Mouse (Mus musculus) stomach, postnatal 0 days (tissue): ENCODE results near the gene Wdr74. TPM values are rescaled to one million over a fixed set of nuclear protein-coding genes. Genes with fewer than 3 reads are reported as not detected.
A peak's percentile ranks its signal among the peaks of the same experiment; 100 is the strongest.

Experiments
- ATAC-seq: fragments of 200-750 bp; cut with Nextera tagmentation; 2 replicates; pipeline ENCODE4 v1.8.0; 2017; ENCODE audit not compliant: low FRiP score, low TSS enrichment
- DNase-seq: peaks from one replicate; pipeline ENCODE4 v3.0.0-alpha.2; 2016; ENCODE audit warnings: low spot score
- H3K27ac ChIP-seq: fragments of 300-500 bp; sonication (generic); replicated peaks from 2 replicates; pipeline ENCODE4 v1.5.1; 2014; ENCODE audit warnings: mild to moderate bottlenecking, control low read depth
- H3K27me3 ChIP-seq: fragments of 300-500 bp; sonication (generic); 2 replicates; pipeline ENCODE4 v1.6.1; 2014; ENCODE audit warnings: low read length; ENCODE audit not compliant: control insufficient read depth, insufficient read depth
- H3K36me3 ChIP-seq: fragments of 300-500 bp; sonication (generic); 2 replicates; pipeline ENCODE4 v1.6.1; 2014; ENCODE audit warnings: low read length, mixed read lengths; ENCODE audit not compliant: control insufficient read depth, insufficient read depth
- H3K4me1 ChIP-seq: fragments of 300-500 bp; sonication (generic); replicated peaks from 2 replicates; pipeline ENCODE4 v1.6.1; 2014; ENCODE audit warnings: antibody characterized with exemption; ENCODE audit not compliant: control insufficient read depth, insufficient read depth
- H3K4me2 ChIP-seq: fragments of 300-500 bp; sonication (generic); replicated peaks from 2 replicates; pipeline ENCODE4 v1.6.1; 2014; ENCODE audit warnings: low read depth, mild to moderate bottlenecking, control low read depth, moderate library complexity
- H3K4me3 ChIP-seq: fragments of 300-500 bp; sonication (generic); 2 replicates; pipeline ENCODE4 v1.5.1; 2014; ENCODE audit warnings: low read depth, low read length, control low read depth
- H3K9ac ChIP-seq: fragments of 300-500 bp; sonication (generic); 2 replicates; pipeline ENCODE4 v1.6.1; 2014; ENCODE audit warnings: mild to moderate bottlenecking, low read length, control low read depth, mixed read lengths
- H3K9me3 ChIP-seq: fragments of 300-500 bp; sonication (generic); 2 replicates; pipeline ENCODE4 v1.6.1; 2016; ENCODE audit warnings: low read length; ENCODE audit not compliant: control insufficient read depth
- CTCF ChIP-seq: IDR thresholded peaks from 2 replicates; pipeline ENCODE4 v1.5.1; 2016; ENCODE audit warnings: antibody characterized with exemption, low read depth, mild to moderate bottlenecking, moderate library complexity
- EP300 ChIP-seq: optimal IDR thresholded peaks from 2 replicates; pipeline ENCODE3; 2016; ENCODE audit warnings: antibody characterized with exemption
- WGBS: fragments of 180-500 bp; shearing (Covaris S2); extraction: QIAGEN DNeasy Blood & Tissue Kit; methylation state at CpG from one replicate; pipeline ENCODE4 v1.1.7; 2014; 5-methylcytosine and 5-hydroxymethylcytosine counted together
- polyA plus RNA-seq: library from polyadenylated mRNA; unstranded; fragments of >200 nt; fragmentation: Nextera tagmentation; extraction: Ambion mirVana; gene quantifications from 2 replicates; pipeline ENCODE4 v1.2.1, GENCODE M21; 2015

The Wdr74 gene
- polyA plus RNA-seq, 1 experiment from 2014 or later = 55.7 TPM

- no peak for ATAC-seq
- no peak for DNase-seq
- H3K36me3 ChIP-seq = peaks cover 14% of the 10 kb centered on the region; the same call in 1 of the 2 replicates
- no peak for TF ChIP-seq CTCF
- no peak for TF ChIP-seq EP300
- H3K27me3 ChIP-seq = no peaks in the 10 kb centered on the region
- no peaks in the 10 kb centered on the region for H3K9me3 ChIP-seq
- no peak overlapping the region for H3K4me2 ChIP-seq
- H3K9ac ChIP-seq = no peak overlapping the region
- H3K4me3 ChIP-seq = no peak overlapping the region
- no peak overlapping the region for H3K27ac ChIP-seq
- H3K4me1 ChIP-seq = no peaks in the 10 kb centered on the region
- WGBS = 64% methylated on average over 3 of the region's 4 CpGs
These were observed 32.1 kb upstream of the Wdr74 start for GRCm38 (mm10) chr19:8703571-8703970.

GRCm38 (mm10) chr19:8705026-8705708, 30.5 kb upstream of the Wdr74 start:
- Histone ChIP-seq H3K27me3 (no peaks in the 10 kb centered on the region), H3K36me3 (peaks cover 25% of the 10 kb centered on the region), H3K4me2 (no peak overlapping the region), H3K9me3 (no peaks in the 10 kb centered on the region), H3K27ac (peak overlapping the region; percentile 61), H3K4me3 (no peak overlapping the region), H3K9ac (no peak overlapping the region), H3K4me1 (no peaks in the 10 kb centered on the region)
- ATAC-seq (0 out of 2 replicates have a peak, but pooled peaks have one; percentile 44), DNase-seq (no peak)
- TF ChIP-seq CTCF (no peak), EP300 (no peak)
- WGBS = 62% methylated on average over 6 of the region's 6 CpGs

- H3K9me3 ChIP-seq = no peaks in the 10 kb centered on the region
- peaks cover 5% of the 10 kb centered on the region; the same call in 1 of the 2 replicates for H3K4me1 ChIP-seq
- H3K27me3 ChIP-seq = no peaks in the 10 kb centered on the region
- no peak overlapping the region for H3K9ac ChIP-seq
- 0 out of 2 replicates have a peak, but pooled peaks have one; percentile 10 for ATAC-seq
- WGBS = 60% methylated on average over 7 of the region's 7 CpGs
- TF ChIP-seq CTCF (no peak), EP300 (no peak)
- H3K4me3 ChIP-seq = no peak overlapping the region
- H3K27ac ChIP-seq = peak overlapping the region; percentile 61
- H3K4me2 ChIP-seq = no peak overlapping the region
- no peak for DNase-seq
- peaks cover 25% of the 10 kb centered on the region for H3K36me3 ChIP-seq
These were observed 29.4 kb upstream of the Wdr74 start for GRCm38 (mm10) chr19:8706132-8706667.

- Histone ChIP-seq H3K9me3 (no peaks in the 10 kb centered on the region), H3K4me1 (peaks cover 5% of the 10 kb centered on the region; the same call in 1 of the 2 replicates), H3K27ac (no peak overlapping the region), H3K27me3 (no peaks in the 10 kb centered on the region), H3K36me3 (peaks cover 25% of the 10 kb centered on the region), H3K4me3 (no peak overlapping the region), H3K4me2 (no peak overlapping the region), H3K9ac (no peak overlapping the region)
- no peak for DNase-seq
- WGBS = 89% methylated on average over 7 of the region's 7 CpGs
- TF ChIP-seq CTCF (no peak), EP300 (no peak)
- ATAC-seq = no peak
These were observed 28.7 kb upstream of the Wdr74 start for GRCm38 (mm10) chr19:8706930-8707329.

GRCm38 (mm10) chr19:8708954-8709353, 26.7 kb upstream of the Wdr74 start:
- WGBS = 83% methylated on average over 8 of the region's 8 CpGs
- no peak overlapping the region for H3K4me3 ChIP-seq
- H3K27ac ChIP-seq = no peak overlapping the region
- H3K36me3 ChIP-seq = peaks cover 25% of the 10 kb centered on the region
- no peak for DNase-seq
- no peak overlapping the region for H3K9ac ChIP-seq
- TF ChIP-seq CTCF = no peak
- no peak for TF ChIP-seq EP300
- no peaks in the 10 kb centered on the region for H3K9me3 ChIP-seq
- H3K4me1 ChIP-seq = peaks cover 5% of the 10 kb centered on the region; the same call in 1 of the 2 replicates
- no peaks in the 10 kb centered on the region for H3K27me3 ChIP-seq
- no peak overlapping the region for H3K4me2 ChIP-seq
- no peak for ATAC-seq

- no peak overlapping the region for H3K4me3 ChIP-seq
- H3K36me3 ChIP-seq = peaks cover 25% of the 10 kb centered on the region
- peak; percentile 54 for TF ChIP-seq EP300
- TF ChIP-seq CTCF = no peak
- H3K4me1 ChIP-seq = peaks cover 5% of the 10 kb centered on the region; the same call in 1 of the 2 replicates
- no peak overlapping the region for H3K9ac ChIP-seq
- H3K9me3 ChIP-seq = no peaks in the 10 kb centered on the region
- ATAC-seq (no peak), DNase-seq (no peak)
- 64% methylated on average over 2 of the region's 2 CpGs for WGBS
- H3K27me3 ChIP-seq = no peaks in the 10 kb centered on the region
- 0 out of 2 replicates have a peak overlapping the region, but pooled peaks have one; percentile 35 for H3K27ac ChIP-seq
- H3K4me2 ChIP-seq = peak overlapping the region; percentile 31
These were observed 25.6 kb upstream of the Wdr74 start for GRCm38 (mm10) chr19:8710057-8710456.
